Mouse (Mus musculus): ENCODE measurements around the gene Prkca.

- TF ChIP-seq CTCF (IDR thresholded peaks at IDR 0.05; ENCODE audit: control insufficient read depth, insufficient read depth, insufficient replicate concordance, low read depth, low read length) = no peak
- no peak for TF ChIP-seq POLR2A (IDR thresholded peaks at IDR 0.05; ENCODE audit: control insufficient read depth, low read depth, low read length)
These were observed 314.4 kb downstream of the Prkca start for GRCm38 (mm10) chr11:108029321-108029720.
